Mouse (Mus musculus) lung, postnatal 10 days (tissue): ENCODE results near the gene Gm7951.
"Not testable (repeated sequence)": the region's sequence is repeated elsewhere in the genome, so short reads cannot be mapped to it uniquely, and the experiment has no call there.

Experiments used
- DNase-seq: peaks from one replicate; pipeline ENCODE4 v3.0.0; 2021

Gene Gm7951

GRCm38 (mm10) chr14:42117269-42117668 lies at the start of gene Gm7951:
Gene Gm7951 (minus strand): TSS chr14:42117369.
- DNase-seq, result not testable (repeated sequence)

DNA sequence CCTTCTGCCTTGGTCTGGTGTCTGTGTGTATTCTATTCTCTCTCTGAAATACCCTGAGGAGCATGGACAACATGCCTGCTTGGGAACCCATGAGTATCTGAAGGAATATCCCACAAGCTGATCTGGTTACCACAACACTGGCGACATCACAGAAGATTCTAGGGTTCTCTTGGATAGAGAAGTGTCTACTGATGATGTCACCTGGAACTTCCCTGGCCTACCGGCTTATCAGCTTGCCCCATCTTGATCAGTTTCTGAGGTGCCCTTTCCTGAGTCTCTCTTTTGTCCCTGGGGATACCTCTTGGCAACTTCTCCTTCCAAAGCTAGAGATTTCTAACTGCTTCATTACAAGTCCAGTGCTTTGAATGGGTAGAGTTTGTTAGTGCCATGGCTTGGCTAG lies 45.4 kb upstream of the Gm7951 start, which contains the start of gene Gm17027:
TSS of gene Gm17027 (minus strand) at position 101 of the 400 bp plus-strand sequence.
- DNase-seq, result not testable (repeated sequence)

GRCm38 (mm10) chr14:42134571-42134970 lies 17.4 kb upstream of the Gm7951 start:
- not testable (repeated sequence) for DNase-seq

GRCm38 (mm10) chr14:42133806-42134205 lies 16.6 kb upstream of the Gm7951 start:
- DNase-seq, result peak; percentile 1
